Mouse (Mus musculus) liver, embryonic 12.5 days (tissue): ENCODE results near the gene Tecpr1. TPM values are rescaled to one million over a fixed set of nuclear protein-coding genes. Genes with fewer than 3 reads are reported as not detected.

Experiments
- ATAC-seq: fragments of 200-750 bp; cut with Nextera tagmentation; 2 replicates; pipeline ENCODE4 v1.8.0; 2017; ENCODE audit warnings: moderate number of reproducible peaks, mild to moderate bottlenecking, moderate library complexity
- H3K27ac ChIP-seq: fragments of 300-500 bp; sonication (generic); 2 replicates; pipeline ENCODE4 v1.5.1; 2016; ENCODE audit warnings: mild to moderate bottlenecking
- H3K27me3 ChIP-seq: fragments of 300-500 bp; sonication (generic); replicated peaks from 2 replicates; pipeline ENCODE4 v1.6.1; 2016; ENCODE audit warnings: mild to moderate bottlenecking, moderate library complexity
- H3K36me3 ChIP-seq: fragments of 300-500 bp; sonication (generic); 2 replicates; pipeline ENCODE4 v1.6.1; 2016; ENCODE audit warnings: mild to moderate bottlenecking, moderate library complexity
- H3K4me1 ChIP-seq: fragments of 300-500 bp; sonication (generic); 2 replicates; pipeline ENCODE4 v1.6.1; 2016
- H3K4me2 ChIP-seq: fragments of 300-500 bp; sonication (generic); 2 replicates; pipeline ENCODE4 v1.6.1; 2016; ENCODE audit warnings: mild to moderate bottlenecking, moderate library complexity
- H3K4me3 ChIP-seq: fragments of 300-500 bp; sonication (generic); 2 replicates; pipeline ENCODE4 v1.5.1; 2016; ENCODE audit warnings: mild to moderate bottlenecking, moderate library complexity
- H3K9ac ChIP-seq: fragments of 300-500 bp; sonication (generic); 2 replicates; pipeline ENCODE4 v1.6.1; 2016; ENCODE audit warnings: mild to moderate bottlenecking, moderate library complexity
- H3K9me3 ChIP-seq: fragments of 300-500 bp; sonication (generic); replicated peaks from 2 replicates; pipeline ENCODE4 v1.6.1; 2016; ENCODE audit warnings: mild to moderate bottlenecking, moderate library complexity
- WGBS: fragments of 180-500 bp; shearing (Covaris S2); methylation state at CpG from one replicate; pipeline ENCODE4 v1.1.7; 2016; ENCODE audit not compliant: insufficient replicate concordance; 5-methylcytosine and 5-hydroxymethylcytosine counted together
- polyA plus RNA-seq: library from polyadenylated mRNA; unstranded; fragments of >200 nt; fragmentation: Nextera tagmentation; extraction: Ambion mirVana; gene quantifications from 2 replicates; pipeline ENCODE4 v1.2.1, GENCODE M21; 2016

Gene Tecpr1
- polyA plus RNA-seq, 1 experiment from 2014 or later, result 4.8 TPM

DNA sequence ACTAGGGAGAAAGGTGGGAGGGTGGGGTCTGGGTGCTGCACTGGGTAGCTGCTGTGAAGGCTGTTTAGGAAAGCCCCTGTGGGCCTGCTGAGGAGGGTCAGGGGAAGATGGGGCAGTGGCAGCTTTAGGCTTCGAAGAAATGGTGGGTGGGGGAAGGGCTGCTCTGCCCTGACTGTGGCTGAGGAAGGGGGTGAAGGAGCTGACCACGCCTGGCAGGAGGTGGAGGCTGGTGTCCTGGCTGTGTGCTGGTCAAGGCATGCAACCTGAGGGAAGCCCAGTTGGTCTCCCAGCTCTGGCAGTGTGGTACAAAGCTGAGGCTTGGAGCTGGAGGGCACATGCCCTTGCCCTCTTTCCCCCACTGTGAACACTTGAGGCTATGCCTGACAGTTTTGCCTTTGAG is 35.3 kb upstream of the Tecpr1 start:
- no peak overlapping the region for H3K27ac ChIP-seq
- no peak overlapping the region for H3K9ac ChIP-seq
- H3K4me3 ChIP-seq, result no peak overlapping the region
- H3K4me2 ChIP-seq, result no peak overlapping the region; the same call in 1 of the 2 replicates
- whole genome bisulfite sequencing, result 27% methylated on average over 2 of the region's 2 CpGs
- H3K27me3 ChIP-seq, result no peaks in the 10 kb centered on the region
- peaks cover 58% of the 10 kb centered on the region for H3K4me1 ChIP-seq
- H3K36me3 ChIP-seq, result peaks cover 28% of the 10 kb centered on the region
- ATAC-seq, result no peak
- no peaks in the 10 kb centered on the region for H3K9me3 ChIP-seq

DNA sequence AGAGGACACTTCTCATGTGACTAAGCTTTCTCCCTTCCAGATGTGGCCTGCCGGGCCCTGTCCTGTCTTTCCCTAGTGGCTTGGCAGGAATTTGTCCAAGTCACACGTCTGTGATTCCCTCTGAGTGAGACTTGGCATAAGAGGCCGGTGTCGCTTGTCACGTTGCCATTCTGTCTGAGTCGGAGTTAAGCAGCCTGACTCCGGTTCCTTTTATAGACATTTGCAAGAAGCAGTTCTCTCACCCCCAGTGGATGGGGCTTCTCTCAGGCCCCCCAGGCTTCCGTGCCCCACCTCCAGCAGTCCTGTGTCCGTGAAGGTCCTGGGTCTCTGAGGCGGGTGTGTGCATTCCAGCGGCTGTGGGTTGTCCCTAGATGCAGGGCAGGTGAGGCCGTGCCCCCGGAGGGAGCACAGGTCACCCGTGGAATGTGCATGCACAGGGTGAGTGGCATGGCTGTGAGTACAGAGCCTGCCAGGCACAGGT is 34.8 kb upstream of the Tecpr1 start:
- ATAC-seq, result no peak

DNA sequence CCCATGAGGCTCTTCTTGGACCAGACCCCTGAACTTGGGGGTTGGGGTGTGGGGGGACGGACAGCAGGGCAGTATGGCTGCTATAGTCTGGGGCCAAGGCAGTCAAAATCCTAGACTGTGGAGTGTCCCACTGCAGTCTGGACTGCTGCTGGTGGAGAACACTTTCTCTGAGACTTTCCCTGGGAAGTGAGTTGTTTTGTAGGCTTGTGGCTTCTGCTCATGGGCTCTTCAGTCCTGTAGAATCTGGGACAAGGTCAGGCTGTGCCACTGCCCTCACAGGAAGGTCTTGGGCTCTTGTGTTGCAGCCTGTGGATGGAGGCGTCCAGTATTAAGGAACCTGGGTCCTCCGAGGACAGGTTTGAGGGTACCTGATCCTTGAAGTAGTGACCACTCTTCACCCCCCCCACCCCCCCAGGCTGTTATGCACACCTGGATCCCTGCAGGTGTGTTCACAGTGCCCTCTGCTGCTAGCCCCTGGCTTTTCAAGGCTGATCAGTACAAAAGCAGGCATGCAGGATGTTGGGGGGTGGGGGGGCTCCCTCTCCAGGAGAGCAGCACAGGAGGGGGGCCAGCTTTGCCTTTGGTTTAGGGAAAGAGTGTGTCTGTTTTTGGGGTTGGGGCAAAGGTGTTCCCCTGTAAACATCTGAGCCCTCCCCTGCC is 34.2 kb upstream of the Tecpr1 start:
- H3K27ac ChIP-seq, result no peak overlapping the region
- no peak for ATAC-seq
- peaks cover 20% of the 10 kb centered on the region for H3K36me3 ChIP-seq
- H3K4me2 ChIP-seq, result peak overlapping the region; percentile 100
- H3K4me1 ChIP-seq, result peaks cover 58% of the 10 kb centered on the region
- peak overlapping the region; percentile 1; the same call in 1 of the 2 replicates for H3K4me3 ChIP-seq
- 80% methylated on average over 3 of the region's 3 CpGs for whole genome bisulfite sequencing
- H3K27me3 ChIP-seq, result no peaks in the 10 kb centered on the region
- no peaks in the 10 kb centered on the region for H3K9me3 ChIP-seq
- H3K9ac ChIP-seq, result no peak overlapping the region

More for the DNA sequence above, 34.8 kb upstream of the Tecpr1 start:
- 69% methylated on average over 14 of the region's 14 CpGs for WGBS
- no peak overlapping the region for H3K9ac ChIP-seq
- peaks cover 58% of the 10 kb centered on the region for H3K4me1 ChIP-seq
- no peaks in the 10 kb centered on the region for H3K27me3 ChIP-seq
- H3K27ac ChIP-seq, result no peak overlapping the region
- peaks cover 24% of the 10 kb centered on the region for H3K36me3 ChIP-seq
- peak overlapping the region; percentile 12 for H3K4me2 ChIP-seq
- H3K4me3 ChIP-seq, result no peak overlapping the region
- no peaks in the 10 kb centered on the region for H3K9me3 ChIP-seq

DNA sequence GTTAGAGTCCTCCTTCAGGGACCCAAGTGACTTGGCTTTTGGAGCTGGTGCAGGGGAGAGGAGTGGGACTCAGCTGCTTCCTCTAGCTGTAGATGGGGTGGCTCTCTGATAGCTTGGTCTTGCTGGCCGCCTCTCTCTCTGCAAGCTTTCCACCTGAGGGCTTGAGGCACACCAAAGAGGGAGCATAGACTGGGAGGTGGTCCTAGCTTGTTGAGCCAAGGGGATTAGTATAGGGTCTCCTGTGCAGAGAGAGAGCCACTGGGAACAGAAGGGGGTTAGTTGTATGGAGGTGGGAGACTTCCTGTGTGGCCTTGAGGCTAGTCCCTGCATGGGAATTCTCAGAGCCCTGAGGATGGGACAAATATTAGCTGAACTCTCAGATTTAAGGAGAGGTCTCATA is 33.5 kb upstream of the Tecpr1 start:
- no peak for ATAC-seq
- WGBS, result 50% methylated on average over 1 of the region's 1 CpGs
- no peak overlapping the region; the same call in 1 of the 2 replicates for H3K27ac ChIP-seq
- peaks cover 20% of the 10 kb centered on the region for H3K36me3 ChIP-seq
- peak overlapping the region; percentile 91 for H3K4me3 ChIP-seq
- H3K27me3 ChIP-seq, result no peaks in the 10 kb centered on the region
- peak overlapping the region; percentile 97 for H3K9ac ChIP-seq
- H3K4me2 ChIP-seq, result peak overlapping the region; percentile 100
- H3K4me1 ChIP-seq, result peaks cover 58% of the 10 kb centered on the region
- no peaks in the 10 kb centered on the region for H3K9me3 ChIP-seq

DNA sequence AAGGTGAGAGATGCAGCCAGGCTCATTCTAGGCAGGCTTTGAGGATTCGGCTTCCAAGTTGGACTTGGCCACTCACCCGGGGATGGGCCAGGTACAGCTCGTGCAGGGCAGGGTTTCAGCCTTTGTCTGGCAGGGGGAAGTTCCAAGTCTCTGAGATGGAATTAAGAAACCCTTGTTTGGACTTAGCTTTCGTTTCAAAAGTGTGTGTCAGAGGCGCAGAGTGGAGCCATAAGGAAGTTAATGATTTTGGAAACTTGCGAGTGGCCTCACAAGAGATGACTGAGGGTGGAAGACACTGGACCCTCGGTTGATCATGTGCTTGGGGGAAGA is 33.1 kb upstream of the Tecpr1 start:
- no peak for ATAC-seq
- H3K9me3 ChIP-seq, result no peaks in the 10 kb centered on the region
- peaks cover 55% of the 10 kb centered on the region for H3K4me1 ChIP-seq
- H3K4me2 ChIP-seq, result peak overlapping the region; percentile 100
- no peak overlapping the region; the same call in 1 of the 2 replicates for H3K27ac ChIP-seq
- 26% methylated on average over 7 of the region's 7 CpGs for WGBS
- H3K27me3 ChIP-seq, result no peaks in the 10 kb centered on the region
- peaks cover 20% of the 10 kb centered on the region for H3K36me3 ChIP-seq
- peak overlapping the region; percentile 91 for H3K4me3 ChIP-seq
- peak overlapping the region; percentile 97 for H3K9ac ChIP-seq

DNA sequence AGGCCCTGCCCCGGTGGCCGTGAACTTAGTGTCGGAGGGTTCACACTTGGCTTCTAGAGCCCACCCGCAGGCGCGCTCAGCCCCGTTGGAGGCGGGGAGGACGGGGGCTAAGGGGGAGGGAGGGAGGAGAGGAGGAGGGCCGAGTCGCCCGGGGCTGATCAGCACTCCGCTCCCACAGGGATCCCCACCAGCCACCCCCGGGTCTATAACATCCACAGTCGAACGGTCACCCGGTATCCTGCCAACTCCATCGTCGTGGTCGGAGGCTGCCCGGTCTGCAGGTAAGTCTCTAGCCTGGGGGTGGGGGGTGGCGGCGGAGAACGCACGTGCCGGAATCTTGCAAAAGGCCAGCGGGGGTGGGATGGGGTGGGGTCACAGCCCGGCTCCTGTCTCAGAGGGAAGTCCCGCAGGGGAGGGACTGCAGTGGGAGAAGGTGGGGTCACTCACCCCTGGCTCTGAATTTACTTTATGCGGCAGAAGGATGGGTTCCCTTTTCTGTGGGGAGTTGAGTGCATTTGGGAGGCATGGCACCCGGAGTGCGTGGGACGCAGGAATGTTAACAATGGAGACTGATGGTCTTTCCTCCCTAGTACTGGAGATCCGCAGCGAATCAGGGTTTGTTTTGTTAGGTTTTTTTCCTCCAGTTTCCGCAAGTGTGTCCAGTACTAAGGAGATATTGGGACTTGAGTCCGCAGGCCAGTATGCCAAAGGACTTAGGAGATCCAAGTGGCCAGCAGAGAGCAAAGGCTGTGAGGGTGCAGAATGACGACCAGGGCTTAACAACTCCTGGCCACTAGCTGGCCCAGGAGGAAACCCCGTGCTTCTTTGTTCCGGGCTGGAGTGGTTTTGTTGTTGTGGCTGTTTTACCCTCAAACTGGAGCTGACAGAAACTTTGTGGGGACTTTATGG is 32.5 kb upstream of the Tecpr1 start:
- peak overlapping the region; percentile 91 for H3K4me3 ChIP-seq
- no peaks in the 10 kb centered on the region for H3K27me3 ChIP-seq
- H3K4me2 ChIP-seq, result peak overlapping the region; percentile 100
- H3K9ac ChIP-seq, result peak overlapping the region; percentile 97
- peaks cover 53% of the 10 kb centered on the region for H3K4me1 ChIP-seq
- 1% methylated on average over 40 of the region's 40 CpGs for WGBS
- no peaks in the 10 kb centered on the region for H3K9me3 ChIP-seq
- ATAC-seq, result peak; percentile 5
- peak overlapping the region; percentile 87 for H3K27ac ChIP-seq
- H3K36me3 ChIP-seq, result peaks cover 14% of the 10 kb centered on the region

DNA sequence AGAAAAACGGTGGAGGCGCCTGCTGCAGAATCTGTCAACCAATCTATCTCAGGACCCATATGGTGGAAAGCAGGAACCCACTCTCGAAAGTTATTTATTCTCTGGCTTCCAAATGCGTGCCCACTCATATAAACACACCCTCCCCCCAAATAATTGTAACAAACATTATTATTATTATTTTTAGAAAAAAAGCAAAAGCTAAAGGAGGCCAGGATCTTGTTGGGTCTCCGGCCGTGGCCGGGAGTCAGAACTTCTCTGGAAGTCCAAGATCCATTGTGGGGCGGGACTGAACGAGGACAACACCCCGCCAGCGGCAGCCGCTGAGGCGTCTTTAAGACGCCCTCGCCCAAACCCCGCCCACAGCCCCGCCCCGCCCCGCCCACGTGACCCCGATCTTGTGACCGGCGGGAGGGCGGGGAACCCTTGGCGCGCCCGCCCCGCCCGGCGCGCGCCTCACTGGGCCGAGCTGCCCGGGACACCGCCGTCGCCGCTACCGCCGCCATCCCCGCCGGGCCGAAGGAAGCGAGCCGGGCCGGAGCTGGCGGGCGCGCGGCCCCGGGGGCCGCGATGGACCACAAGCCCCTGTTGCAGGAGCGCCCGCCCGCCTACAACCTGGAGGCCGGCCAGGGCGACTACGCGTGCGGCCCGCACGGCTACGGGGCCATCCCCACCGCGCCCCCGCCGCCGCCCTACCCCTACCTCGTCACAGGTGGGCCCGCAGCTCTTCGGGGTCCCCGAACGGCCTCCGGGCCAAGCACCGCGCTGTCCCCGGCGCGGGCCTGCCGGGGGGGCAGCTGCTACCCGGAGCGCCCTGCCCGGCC is 31.6 kb upstream of the Tecpr1 start:
- H3K27me3 ChIP-seq, result no peaks in the 10 kb centered on the region
- ATAC-seq, result peak; percentile 86
- peak overlapping the region; percentile 87 for H3K27ac ChIP-seq
- H3K4me2 ChIP-seq, result peak overlapping the region; percentile 100
- H3K9ac ChIP-seq, result peak overlapping the region; percentile 97
- H3K9me3 ChIP-seq, result peaks cover 3% of the 10 kb centered on the region; the same call in 1 of the 2 replicates
- H3K36me3 ChIP-seq, result peaks cover 10% of the 10 kb centered on the region; the same call in 1 of the 2 replicates
- under 1% methylated on average over 63 of the region's 84 CpGs for whole genome bisulfite sequencing
- H3K4me1 ChIP-seq, result peaks cover 53% of the 10 kb centered on the region
- peak overlapping the region; percentile 91 for H3K4me3 ChIP-seq

DNA sequence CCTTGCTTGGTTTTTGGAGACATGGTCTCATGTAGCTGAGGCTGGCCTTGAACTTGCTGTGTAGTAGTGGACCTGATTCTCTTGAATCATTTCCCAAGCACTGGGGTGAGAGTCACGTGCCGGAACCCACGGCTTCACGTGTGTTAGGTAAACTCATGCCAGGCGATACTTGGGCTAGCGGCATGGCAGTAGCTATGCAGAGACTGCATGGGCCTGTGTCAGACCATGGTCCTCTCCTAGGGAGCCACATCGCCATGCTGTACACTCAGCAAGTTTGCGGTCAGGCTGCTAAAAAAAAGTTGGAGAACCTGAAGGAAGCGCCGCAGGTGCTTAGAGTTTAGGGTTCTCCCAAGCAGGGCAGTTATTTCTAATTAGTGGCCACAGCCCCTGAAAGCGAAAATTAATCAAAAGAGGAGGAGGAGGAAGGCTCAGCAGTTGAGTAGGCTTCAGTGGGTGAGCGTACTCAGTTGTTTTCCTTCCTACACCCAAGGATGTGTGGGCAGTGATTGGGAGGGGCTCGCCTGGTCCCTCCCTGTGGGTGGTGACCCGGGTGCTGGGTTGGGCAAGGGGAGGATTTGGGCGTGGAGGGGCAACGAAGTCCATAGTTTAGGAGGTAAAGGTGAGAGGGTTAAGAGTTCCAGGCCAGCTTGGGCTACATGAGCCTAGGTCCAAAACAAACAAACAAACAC is 30.9 kb upstream of the Tecpr1 start:
- Histone ChIP-seq H3K36me3 (peaks cover 10% of the 10 kb centered on the region; the same call in 1 of the 2 replicates), H3K27ac (peak overlapping the region; percentile 70), H3K4me3 (peak overlapping the region; percentile 91), H3K27me3 (no peaks in the 10 kb centered on the region), H3K9ac (peak overlapping the region; percentile 51), H3K9me3 (peaks cover 6% of the 10 kb centered on the region; the same call in 1 of the 2 replicates), H3K4me1 (peaks cover 52% of the 10 kb centered on the region), H3K4me2 (peak overlapping the region; percentile 100)
- 47% methylated on average over 16 of the region's 16 CpGs for WGBS
- peak; percentile 73 for ATAC-seq

DNA sequence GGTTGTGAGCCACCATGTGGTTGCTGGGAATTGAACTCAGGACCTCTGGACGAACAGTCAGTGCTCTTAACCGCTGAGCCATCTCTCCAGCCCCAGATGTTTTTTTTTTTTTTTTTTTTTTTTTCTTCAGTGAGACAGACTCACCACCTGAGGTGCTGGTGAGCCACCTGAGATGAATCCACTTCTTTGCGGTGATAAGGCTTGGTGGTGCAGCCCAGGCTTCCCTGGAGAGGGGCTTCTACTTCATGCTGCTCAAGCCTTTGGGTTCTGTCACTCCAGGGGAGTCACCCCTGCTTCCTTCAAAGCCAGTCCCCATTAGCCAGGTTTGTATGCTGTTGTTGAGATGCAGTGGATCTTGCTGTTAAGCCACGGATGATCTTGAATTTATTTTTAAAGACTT is 29.8 kb upstream of the Tecpr1 start:
- WGBS, result 71% methylated on average over 4 of the region's 4 CpGs
- H3K4me1 ChIP-seq, result peaks cover 44% of the 10 kb centered on the region
- H3K4me3 ChIP-seq, result no peak overlapping the region

DNA sequence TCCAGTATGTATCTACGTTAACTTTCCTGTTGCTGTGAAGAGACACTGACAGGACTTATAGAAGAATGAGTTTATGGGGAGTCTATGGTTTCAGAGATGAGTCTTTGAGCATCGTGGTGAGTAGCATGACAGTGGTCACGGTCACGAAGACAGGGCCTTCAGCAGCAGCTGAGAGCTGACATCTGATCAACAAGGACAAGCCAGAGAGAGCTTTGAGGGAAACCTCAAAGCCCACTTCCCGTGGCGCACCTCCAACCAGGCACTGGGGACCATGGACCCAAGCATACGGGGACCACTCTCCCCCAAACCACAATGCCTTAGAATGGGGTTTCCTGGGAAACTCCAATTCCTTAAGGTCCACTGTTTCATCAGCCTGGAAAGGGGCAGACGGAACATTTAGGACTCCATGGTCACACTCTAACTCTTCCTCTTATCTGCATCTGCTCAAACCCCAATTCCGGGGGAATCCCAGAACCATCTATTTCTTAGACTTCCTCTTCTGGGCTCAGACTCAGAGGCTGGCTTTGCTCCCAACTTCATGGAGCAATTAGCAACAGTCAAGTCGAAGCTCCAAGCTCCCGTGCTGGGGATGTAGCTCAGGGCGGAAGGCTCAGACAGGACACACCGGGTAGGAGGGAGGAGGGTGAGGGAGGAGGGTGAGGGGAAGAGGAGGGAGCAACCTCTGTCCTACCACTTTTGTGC is 28.6 kb upstream of the Tecpr1 start:
- 55% methylated on average over 13 of the region's 13 CpGs for WGBS
- no peaks in the 10 kb centered on the region for H3K36me3 ChIP-seq
- no peak for ATAC-seq

More for the DNA sequence above, 29.8 kb upstream of the Tecpr1 start:
- peaks cover 9% of the 10 kb centered on the region; the same call in 1 of the 2 replicates for H3K36me3 ChIP-seq
- H3K27ac ChIP-seq, result no peak overlapping the region
- H3K27me3 ChIP-seq, result no peaks in the 10 kb centered on the region
- no peak overlapping the region for H3K9ac ChIP-seq
- H3K4me2 ChIP-seq, result no peak overlapping the region
- peaks cover 6% of the 10 kb centered on the region; the same call in 1 of the 2 replicates for H3K9me3 ChIP-seq
- ATAC-seq, result no peak

More for the DNA sequence above, 28.6 kb upstream of the Tecpr1 start:
- H3K9me3 ChIP-seq, result peaks cover 6% of the 10 kb centered on the region; the same call in 1 of the 2 replicates
- no peak overlapping the region for H3K27ac ChIP-seq
- H3K4me3 ChIP-seq, result no peak overlapping the region
- no peak overlapping the region for H3K9ac ChIP-seq
- peaks cover 37% of the 10 kb centered on the region for H3K4me1 ChIP-seq
- H3K27me3 ChIP-seq, result no peaks in the 10 kb centered on the region
- H3K4me2 ChIP-seq, result no peak overlapping the region
